Mouse (Mus musculus) heart, embryonic 14.5 days (tissue): Measurements from ENCODE around the gene Rps2. TPM values are rescaled to one million over a fixed set of nuclear protein-coding genes. Genes with fewer than 3 reads are reported as not detected.
A peak's percentile ranks its signal among the peaks of the same experiment; 100 is the strongest.

Source experiments
- ATAC-seq: fragments of 200-750 bp; cut with Nextera tagmentation; 2 replicates; pipeline ENCODE4 v1.8.0; 2017; ENCODE audit warnings: low read depth, moderate TSS enrichment; ENCODE audit not compliant: insufficient number of reproducible peaks, insufficient read depth, low FRiP score
- H3K27ac ChIP-seq, 2 experiments: fragments of 200-500 bp in 1 of 2; fragments of 300-500 bp in 1 of 2; sonication (generic) in 1 of 2; replicated peaks in 1 of 2; 2 replicates each; pipeline ENCODE4 v1.5.1; 2012 to 2014; ENCODE audit warnings: low read depth in 2 of 2, low read length in 2 of 2, control low read depth in 1 of 2, mild to moderate bottlenecking in 1 of 2, mixed read lengths in 1 of 2; ENCODE audit not compliant: control insufficient read depth in 1 of 2, insufficient read depth in 1 of 2
- H3K27me3 ChIP-seq: fragments of 300-500 bp; sonication (generic); 2 replicates; pipeline ENCODE4 v1.6.1; 2014; ENCODE audit warnings: mild to moderate bottlenecking, low read length, control low read depth; ENCODE audit not compliant: control insufficient read depth, insufficient read depth
- H3K36me3 ChIP-seq: fragments of 300-500 bp; sonication (generic); 2 replicates; pipeline ENCODE4 v1.6.1; 2014; ENCODE audit warnings: mild to moderate bottlenecking, control low read depth, low read length, mixed read lengths; ENCODE audit not compliant: control insufficient read depth, insufficient read depth
- H3K4me1 ChIP-seq, 2 experiments: fragments of 200-500 bp in 1 of 2; fragments of 300-500 bp in 1 of 2; sonication (generic) in 1 of 2; 2 replicates each; pipeline ENCODE4 v1.6.1; 2012 to 2014; ENCODE audit warnings: low read length in 2 of 2, control low read depth in 1 of 2, mixed read lengths in 1 of 2; ENCODE audit not compliant: control insufficient read depth in 2 of 2, insufficient read depth in 2 of 2
- H3K4me2 ChIP-seq: fragments of 300-500 bp; sonication (generic); 2 replicates; pipeline ENCODE4 v1.6.1; 2014; ENCODE audit warnings: mild to moderate bottlenecking, low read length
- H3K4me3 ChIP-seq, 2 experiments: fragments of 200-500 bp in 1 of 2; fragments of 300-500 bp in 1 of 2; sonication (generic) in 1 of 2; 2 replicates each; pipeline ENCODE4 v1.5.1; 2012 to 2014; ENCODE audit warnings: low read length in 2 of 2, mild to moderate bottlenecking in 2 of 2, control low read depth in 1 of 2, low read depth in 1 of 2, moderate library complexity in 1 of 2; ENCODE audit not compliant: control insufficient read depth in 1 of 2, insufficient read depth in 1 of 2
- H3K9ac ChIP-seq: fragments of 300-500 bp; sonication (generic); 2 replicates; pipeline ENCODE4 v1.6.1; 2014; ENCODE audit warnings: mild to moderate bottlenecking, low read length
- H3K9me3 ChIP-seq: fragments of 300-500 bp; sonication (generic); 2 replicates; pipeline ENCODE4 v1.6.1; 2016; ENCODE audit warnings: low read length, control low read depth; ENCODE audit not compliant: control insufficient read depth
- WGBS: fragments of 180-500 bp; shearing (Covaris S2); extraction: QIAGEN DNeasy Blood & Tissue Kit; methylation state at CpG from one replicate; pipeline ENCODE4 v1.1.7; 2014; 5-methylcytosine and 5-hydroxymethylcytosine counted together
- polyA plus RNA-seq: library from polyadenylated mRNA; unstranded; fragments of >200 nt; fragmentation: Nextera tagmentation; extraction: Ambion mirVana; gene quantifications from 2 replicates; pipeline ENCODE4 v1.2.1, GENCODE M21; 2014

The Rps2 gene
- polyA plus RNA-seq, 1 experiment from 2014 or later, result 1,010 TPM

GRCm38 (mm10) chr17:24743896-24744295 is 26.0 kb downstream of the Rps2 start:
- Histone ChIP-seq H3K4me1 (no peaks in the 10 kb centered on the region), H3K27ac (no peak overlapping the region), H3K4me3 (no peak overlapping the region), H3K9me3 (no peaks in the 10 kb centered on the region), H3K4me2 (no peak overlapping the region), H3K9ac (no peak overlapping the region), H3K36me3 (peaks cover 31% of the 10 kb centered on the region), H3K27me3 (no peaks in the 10 kb centered on the region; the same call in 1 of the 2 replicates)
- no peak for ATAC-seq
- WGBS, result 64% methylated on average over 5 of the region's 5 CpGs

- peaks cover 31% of the 10 kb centered on the region for H3K36me3 ChIP-seq
- no peak overlapping the region for H3K27ac ChIP-seq
- 66% methylated on average over 3 of the region's 3 CpGs for WGBS
- no peaks in the 10 kb centered on the region; the same call in 1 of the 2 replicates for H3K27me3 ChIP-seq
- ATAC-seq, result no peak
- H3K4me1 ChIP-seq, result no peaks in the 10 kb centered on the region
- no peak overlapping the region for H3K4me2 ChIP-seq
- no peaks in the 10 kb centered on the region for H3K9me3 ChIP-seq
- H3K4me3 ChIP-seq, result no peak overlapping the region
- no peak overlapping the region for H3K9ac ChIP-seq
These were observed 26.5 kb downstream of the Rps2 start for GRCm38 (mm10) chr17:24744381-24744780.

- ATAC-seq, result no peak
- no peak overlapping the region for H3K4me3 ChIP-seq
- H3K4me1 ChIP-seq, result no peaks in the 10 kb centered on the region
- WGBS, result 22% methylated on average over 7 of the region's 7 CpGs
- H3K27me3 ChIP-seq, result peaks cover 11% of the 10 kb centered on the region
- no peak overlapping the region for H3K4me2 ChIP-seq
- no peak overlapping the region for H3K27ac ChIP-seq
- H3K36me3 ChIP-seq, result peaks cover 21% of the 10 kb centered on the region; the same call in 1 of the 2 replicates
- H3K9me3 ChIP-seq, result no peaks in the 10 kb centered on the region
- no peak overlapping the region for H3K9ac ChIP-seq
These were observed 27.9 kb downstream of the Rps2 start for GRCm38 (mm10) chr17:24745526-24746497.

- Histone ChIP-seq H3K4me3 (no peak overlapping the region), H3K27me3 (peaks cover 21% of the 10 kb centered on the region), H3K4me2 (no peak overlapping the region), H3K9me3 (no peaks in the 10 kb centered on the region), H3K9ac (no peak overlapping the region), H3K36me3 (peaks cover 10% of the 10 kb centered on the region; the same call in 1 of the 2 replicates), H3K27ac (no peak overlapping the region), H3K4me1 (no peaks in the 10 kb centered on the region)
- WGBS, result 34% methylated on average over 4 of the region's 4 CpGs
- no peak for ATAC-seq
These were observed 29.1 kb downstream of the Rps2 start for GRCm38 (mm10) chr17:24746986-24747385.

GRCm38 (mm10) chr17:24751528-24751927 is 33.6 kb downstream of the Rps2 start:
- 12% methylated on average over 4 of the region's 4 CpGs for WGBS
- no peak overlapping the region for H3K4me2 ChIP-seq
- H3K4me1 ChIP-seq, result peaks cover 3 to 12% of the 10 kb centered on the region in 2 experiments; a peak in 3 of 4 replicates
- no peaks in the 10 kb centered on the region for H3K9me3 ChIP-seq
- no peak overlapping the region for H3K4me3 ChIP-seq
- no peaks in the 10 kb centered on the region for H3K36me3 ChIP-seq
- H3K27ac ChIP-seq, result no peak overlapping the region
- peaks cover 64% of the 10 kb centered on the region for H3K27me3 ChIP-seq
- H3K9ac ChIP-seq, result no peak overlapping the region
- ATAC-seq, result no peak

- H3K9me3 ChIP-seq, result no peaks in the 10 kb centered on the region
- no peaks in the 10 kb centered on the region for H3K36me3 ChIP-seq
- H3K27me3 ChIP-seq, result peaks cover 64% of the 10 kb centered on the region
- under 1% methylated on average over 69 of the region's 82 CpGs for WGBS
- peak within 1 kb of the TSS; percentile 61 for H3K9ac ChIP-seq
- H3K4me1 ChIP-seq, result peaks cover 3 to 12% of the 10 kb centered on the region in 2 experiments; a peak in 3 of 4 replicates
- peak; percentile 74 for ATAC-seq
- peak within 1 kb of the TSS; percentile 97 for H3K4me2 ChIP-seq
- peak within 1 kb of the TSS; percentile 54 to 55 for H3K4me3 ChIP-seq
- no peak within 1 kb of the TSS for H3K27ac ChIP-seq
These were observed 34.8 kb downstream of the Rps2 start, which contains the start of gene Hs3st6 for GRCm38 (mm10) chr17:24752415-24753394. Gene Hs3st6 (plus strand): TSS chr17:24752988.

GRCm38 (mm10) chr17:24757394-24757793 is 39.5 kb downstream of the Rps2 start:
- H3K36me3 ChIP-seq, result no peaks in the 10 kb centered on the region
- peaks cover 42% of the 10 kb centered on the region for H3K27me3 ChIP-seq
- no peak for ATAC-seq
- H3K4me1 ChIP-seq, result peaks cover 6 to 10% of the 10 kb centered on the region in 2 experiments; a peak in 3 of 4 replicates
- H3K4me2 ChIP-seq, result no peak overlapping the region
- H3K9me3 ChIP-seq, result no peaks in the 10 kb centered on the region
- no peak overlapping the region for H3K9ac ChIP-seq
- no peak overlapping the region for H3K4me3 ChIP-seq
- H3K27ac ChIP-seq, result no peak overlapping the region
- WGBS, result 88% methylated on average over 1 of the region's 1 CpGs
